Mouse (Mus musculus): ENCODE measurements around the gene Clcn2.
A peak's percentile ranks its signal among the peaks of the same experiment; 100 is the strongest.

Clcn2 gene

DNA sequence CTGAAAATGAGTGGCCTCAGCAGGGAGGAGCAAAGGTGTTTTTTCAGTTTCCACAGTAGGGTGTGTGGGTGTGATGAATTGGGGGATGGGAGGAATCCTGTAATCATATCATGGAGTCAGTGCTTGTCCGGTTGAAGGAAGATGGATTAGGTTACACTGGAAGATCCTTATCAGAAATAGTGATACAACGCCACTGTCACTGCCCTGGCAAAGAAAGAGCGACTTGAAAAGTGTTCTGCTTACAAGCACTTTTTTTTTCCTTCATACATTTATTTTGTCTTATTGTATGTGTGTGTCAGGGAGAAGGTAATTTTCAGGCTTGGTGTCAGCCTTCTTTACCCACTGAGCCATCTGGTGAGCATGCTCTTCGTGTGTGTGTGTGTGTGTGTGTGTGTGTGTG lies 5.2 kb upstream of the Clcn2 start:
- no peak for DNase-seq (ENCODE audit: low read depth)

DNA sequence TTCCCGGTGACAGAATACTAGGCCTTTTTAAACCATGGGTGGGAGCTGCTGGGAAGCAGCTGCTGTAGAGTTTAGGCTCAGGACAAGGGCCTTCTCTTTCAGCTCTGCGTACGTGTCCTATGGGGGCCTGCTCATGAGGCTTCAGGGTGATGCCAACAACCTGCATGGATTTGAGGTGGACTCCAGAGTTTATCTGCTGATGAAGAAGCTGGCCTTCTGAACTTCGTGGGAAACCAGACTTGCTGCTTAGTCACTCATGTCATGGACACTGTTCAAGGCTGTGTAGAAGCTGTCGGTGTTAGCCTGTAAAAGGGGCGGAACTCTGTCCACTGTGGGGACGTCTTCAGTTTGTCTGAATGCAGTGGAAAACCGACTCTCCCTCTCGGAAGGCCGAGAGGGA lies 4.3 kb upstream of the Clcn2 start:
- no peak for DNase-seq (ENCODE audit: low read depth)

DNA sequence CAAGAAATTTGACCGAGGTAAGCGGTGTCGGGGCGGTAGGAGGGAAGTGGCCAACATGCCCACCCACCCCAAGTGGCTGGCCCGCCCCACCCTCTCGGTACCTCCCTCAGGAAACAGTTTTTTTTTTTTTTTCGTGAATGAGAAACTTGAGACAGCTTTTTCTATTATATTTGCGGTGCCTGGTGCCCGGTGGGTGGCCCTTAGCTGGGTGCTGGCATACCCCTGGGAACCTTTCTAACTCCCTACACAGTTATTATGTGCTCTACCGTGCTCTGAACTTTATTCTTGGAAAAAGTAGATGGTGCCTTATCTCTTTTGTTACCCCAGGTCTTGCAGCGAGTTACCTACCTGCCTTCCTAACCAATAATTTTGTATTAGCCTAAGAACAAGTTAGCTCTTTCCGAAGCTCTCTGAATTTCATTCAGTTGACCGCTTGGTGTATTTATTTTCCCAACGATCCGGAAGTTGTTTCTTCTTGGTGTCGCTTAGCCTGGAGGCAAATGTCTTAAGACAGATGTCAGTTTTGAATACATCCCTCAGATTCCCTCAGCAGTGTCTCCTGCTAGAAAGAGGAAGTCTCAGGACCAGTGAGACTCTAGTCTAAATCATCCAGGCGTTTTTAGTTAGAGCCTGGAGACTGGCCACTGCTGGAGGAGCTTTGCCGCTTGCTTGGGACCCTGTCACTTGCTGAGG lies 578 bp upstream of the Clcn2 start:
- DNase-seq (ENCODE audit: low read depth), result no peak

DNA sequence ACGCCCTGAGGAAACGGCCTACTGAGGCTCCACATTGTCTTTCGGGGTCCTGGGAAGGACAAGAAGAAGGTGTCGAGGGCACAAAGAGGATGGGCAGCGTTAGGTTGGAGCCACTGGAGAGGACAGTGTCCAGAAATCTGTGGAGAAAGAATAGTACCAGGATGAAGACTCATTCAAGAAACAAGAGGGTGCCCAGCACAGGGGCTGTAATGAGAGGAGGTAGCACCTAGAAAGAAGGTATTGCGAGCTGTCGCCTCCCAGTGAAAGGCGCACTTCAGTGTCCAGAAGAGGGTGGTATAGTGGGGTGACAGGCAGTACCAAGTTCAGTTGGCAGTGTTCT lies 735 bp downstream of the Clcn2 start:
- DNase-seq (ENCODE audit: low read depth), result no peak

DNA sequence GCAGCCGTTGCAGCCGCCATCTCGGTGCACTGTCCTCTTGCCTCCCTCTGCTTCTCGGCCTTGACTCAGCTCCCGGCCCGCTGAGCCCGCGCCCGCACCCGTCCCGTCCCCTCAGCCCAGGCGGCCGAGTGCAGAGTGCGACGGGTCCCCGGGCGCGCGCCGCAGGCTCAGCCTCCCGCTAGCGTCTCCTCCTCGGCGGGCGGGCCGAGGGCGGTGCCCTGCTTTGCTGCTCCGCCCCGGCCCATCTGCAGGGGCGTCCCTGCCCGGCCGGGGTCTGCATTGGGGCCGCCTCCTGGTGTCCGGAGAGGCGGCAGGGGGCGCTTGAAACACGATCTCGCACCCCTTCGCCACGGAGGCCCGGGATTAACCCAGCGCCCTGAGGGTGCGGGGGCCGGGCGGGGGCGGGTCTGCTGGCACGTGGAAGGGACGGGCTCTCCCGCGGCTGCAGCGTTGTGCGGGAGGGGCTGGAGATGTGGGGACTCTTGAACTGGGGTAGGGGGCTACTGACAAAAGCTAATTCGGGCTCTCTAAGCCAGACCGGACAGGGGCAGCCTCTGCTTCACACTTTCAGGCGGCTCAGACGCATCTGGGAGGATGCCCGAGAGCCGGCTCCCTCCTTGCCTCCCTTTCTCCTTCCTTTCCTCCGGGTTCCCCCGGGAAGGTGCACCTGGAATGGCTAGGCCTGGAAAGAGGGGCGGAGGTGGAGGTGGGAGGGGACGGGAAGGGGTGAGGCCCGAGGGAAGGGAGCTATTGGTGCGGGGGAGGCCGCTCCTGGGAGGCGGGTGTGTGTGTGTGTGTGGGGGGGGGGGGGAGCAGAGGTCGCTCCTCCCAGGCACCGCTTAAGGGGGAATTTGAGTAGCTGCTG lies 1.3 kb downstream of the Clcn2 start:
- peak; percentile 70 for DNase-seq (ENCODE audit: low read depth)

DNA sequence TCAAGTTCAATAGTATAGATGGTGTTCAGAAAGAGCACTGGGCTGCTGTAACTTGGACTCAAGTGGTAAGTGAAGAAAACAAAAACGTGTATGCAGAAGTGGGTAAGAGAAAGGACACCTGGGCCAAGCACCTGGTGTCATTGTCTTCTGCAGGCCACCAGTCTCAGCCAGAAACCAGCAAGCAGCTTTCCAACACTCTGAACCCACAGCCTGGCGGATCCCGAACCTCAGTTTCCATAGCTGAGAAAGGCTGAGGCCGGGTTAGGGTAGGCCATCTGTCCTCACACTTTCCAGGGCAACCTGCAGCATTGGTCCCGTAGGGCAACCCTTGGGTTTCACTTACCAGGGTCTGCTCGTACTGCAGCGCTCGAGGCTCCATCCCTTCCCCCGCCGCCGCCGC lies 2.0 kb downstream of the Clcn2 start:
- DNase-seq (ENCODE audit: low read depth), result no peak

DNA sequence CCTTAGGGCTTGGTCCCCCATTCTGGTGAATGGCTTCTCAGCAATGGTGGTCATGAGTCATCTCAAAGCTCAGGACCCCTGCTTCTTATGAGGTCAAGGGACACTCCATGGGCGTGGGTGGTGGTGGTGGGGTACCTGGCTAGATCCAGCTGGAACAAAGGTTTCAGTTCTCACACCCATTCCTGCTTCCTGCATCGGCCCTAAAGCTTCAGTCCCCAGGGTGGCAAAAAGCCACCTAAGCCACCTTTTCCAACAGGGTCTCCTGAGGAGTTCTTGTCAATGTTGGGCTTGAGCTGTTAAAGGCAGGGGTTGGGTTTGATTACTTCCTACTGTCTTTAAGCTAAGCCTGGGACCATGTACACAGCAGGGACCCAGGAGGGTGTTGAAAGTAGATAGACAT lies 2.4 kb downstream of the Clcn2 start:
- DNase-seq (ENCODE audit: low read depth), result no peak

DNA sequence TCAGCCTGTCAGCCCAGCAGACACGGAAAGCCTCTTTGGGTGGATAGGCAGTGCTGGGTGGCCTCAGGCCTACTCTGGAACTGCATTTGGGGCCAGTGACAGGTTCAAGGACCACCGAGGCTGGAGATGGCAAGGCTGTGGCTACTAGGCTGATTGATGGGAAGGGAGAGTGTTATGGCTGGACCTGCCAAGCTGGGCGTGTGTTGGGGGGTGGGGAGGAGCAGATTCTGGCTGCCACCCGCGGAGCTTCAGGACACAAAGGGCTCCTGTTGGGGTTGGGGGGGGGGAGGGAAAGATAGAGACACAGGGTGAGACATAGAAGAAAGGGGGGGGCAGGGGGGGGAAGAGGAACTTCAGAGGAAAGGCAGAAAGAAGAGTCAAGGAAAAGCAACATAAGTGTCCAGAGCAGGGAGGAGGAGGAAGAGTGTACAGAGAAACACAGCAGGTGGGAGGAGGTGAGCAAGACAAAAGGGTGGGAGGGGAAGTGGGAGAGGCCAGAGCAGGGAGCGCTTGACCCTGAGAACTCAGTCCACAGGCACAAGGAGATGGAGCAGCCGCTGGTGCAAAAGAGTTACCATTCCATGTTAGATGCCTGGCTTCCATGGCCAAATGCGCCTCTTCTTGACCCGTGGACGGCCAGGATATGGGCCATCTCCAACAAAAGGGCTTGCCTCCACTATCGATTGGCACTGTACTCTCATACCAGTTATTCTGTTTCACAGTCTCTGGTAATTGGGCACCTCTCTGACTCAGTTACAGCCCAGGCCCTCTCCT lies 3.1 kb downstream of the Clcn2 start:
- no peak for DNase-seq (ENCODE audit: low read depth)

DNA sequence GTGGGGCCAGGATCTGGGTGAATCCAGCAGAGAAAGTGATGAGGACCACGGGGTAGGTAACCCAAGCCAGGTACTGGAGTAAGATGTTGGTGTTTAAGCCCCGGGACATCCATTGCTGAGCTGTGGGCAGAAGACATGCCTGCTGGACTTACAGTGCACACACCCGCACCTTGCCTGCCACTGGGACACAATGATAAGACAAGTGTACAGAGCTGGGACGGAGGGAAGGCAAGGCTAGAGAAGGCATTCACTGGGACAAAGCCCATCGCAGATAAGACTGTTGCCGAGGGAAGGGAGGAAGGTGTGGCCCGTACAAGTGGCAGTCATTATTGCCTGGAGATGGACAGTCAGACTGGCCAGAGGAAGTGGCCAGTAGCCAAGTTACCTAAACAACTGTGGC lies 4.7 kb downstream of the Clcn2 start:
- no peak for DNase-seq (ENCODE audit: low read depth)

DNA sequence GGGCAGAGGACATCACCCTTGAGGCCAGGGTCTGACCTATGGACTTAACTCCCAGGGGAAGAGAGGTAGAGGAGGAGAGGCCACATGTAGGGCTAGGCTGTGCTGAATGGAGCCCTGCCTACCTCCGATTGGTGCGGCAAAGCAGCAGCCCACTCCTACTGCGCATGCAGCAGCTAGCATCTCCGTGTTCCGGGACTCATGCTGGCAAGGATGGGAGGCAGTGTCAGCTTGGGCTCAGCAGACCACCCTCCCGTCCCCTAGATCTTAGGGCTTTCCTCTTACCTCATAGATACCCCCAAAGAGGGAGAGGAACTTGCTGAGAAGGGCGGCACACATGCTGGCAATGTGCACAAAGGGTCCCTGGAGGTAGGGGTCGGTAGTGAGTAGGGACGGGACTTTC lies 5.4 kb downstream of the Clcn2 start:
- no peak for DNase-seq (ENCODE audit: low read depth)

DNA sequence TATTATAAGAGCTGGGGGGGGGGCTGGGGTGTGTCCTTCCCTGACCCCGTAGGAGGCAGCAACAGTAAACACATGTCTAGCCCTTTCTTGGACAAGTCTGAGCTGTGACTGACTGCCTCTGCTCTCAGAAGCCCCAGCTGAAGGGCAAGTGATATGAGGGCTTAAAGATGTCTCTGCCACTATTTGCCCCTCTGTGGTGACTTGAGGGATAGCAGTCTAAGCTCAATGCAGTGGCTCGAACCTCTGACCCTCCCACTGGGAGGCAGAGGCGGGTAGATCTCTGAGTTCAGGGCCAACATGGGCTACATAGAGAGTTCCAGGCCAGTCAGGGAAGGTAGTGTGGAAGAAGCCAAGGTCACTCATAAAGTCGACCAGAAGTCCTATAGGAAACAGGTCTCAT lies 6.7 kb downstream of the Clcn2 start:
- DNase-seq (ENCODE audit: low read depth), result no peak

DNA sequence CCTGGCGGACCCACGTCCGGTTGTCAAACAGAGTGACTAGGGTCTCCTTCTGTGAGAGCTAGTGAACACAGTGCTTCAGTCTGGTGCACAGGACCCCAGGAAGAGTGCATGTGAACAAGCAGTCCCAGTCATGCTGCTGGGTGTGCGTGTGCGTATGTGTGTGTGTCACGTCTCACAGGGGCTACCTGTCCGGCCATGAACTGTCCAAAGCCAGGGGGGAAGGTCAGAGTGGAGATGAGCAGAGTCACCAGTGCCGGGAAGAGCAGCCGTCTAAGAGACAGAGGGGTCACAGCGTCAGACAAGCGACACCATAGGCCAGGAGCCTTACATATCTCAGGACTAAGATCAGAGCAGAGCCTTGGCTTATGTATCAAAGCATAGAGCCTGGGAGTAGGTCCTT lies 7.2 kb downstream of the Clcn2 start:
- no peak for DNase-seq (ENCODE audit: low read depth)

DNA sequence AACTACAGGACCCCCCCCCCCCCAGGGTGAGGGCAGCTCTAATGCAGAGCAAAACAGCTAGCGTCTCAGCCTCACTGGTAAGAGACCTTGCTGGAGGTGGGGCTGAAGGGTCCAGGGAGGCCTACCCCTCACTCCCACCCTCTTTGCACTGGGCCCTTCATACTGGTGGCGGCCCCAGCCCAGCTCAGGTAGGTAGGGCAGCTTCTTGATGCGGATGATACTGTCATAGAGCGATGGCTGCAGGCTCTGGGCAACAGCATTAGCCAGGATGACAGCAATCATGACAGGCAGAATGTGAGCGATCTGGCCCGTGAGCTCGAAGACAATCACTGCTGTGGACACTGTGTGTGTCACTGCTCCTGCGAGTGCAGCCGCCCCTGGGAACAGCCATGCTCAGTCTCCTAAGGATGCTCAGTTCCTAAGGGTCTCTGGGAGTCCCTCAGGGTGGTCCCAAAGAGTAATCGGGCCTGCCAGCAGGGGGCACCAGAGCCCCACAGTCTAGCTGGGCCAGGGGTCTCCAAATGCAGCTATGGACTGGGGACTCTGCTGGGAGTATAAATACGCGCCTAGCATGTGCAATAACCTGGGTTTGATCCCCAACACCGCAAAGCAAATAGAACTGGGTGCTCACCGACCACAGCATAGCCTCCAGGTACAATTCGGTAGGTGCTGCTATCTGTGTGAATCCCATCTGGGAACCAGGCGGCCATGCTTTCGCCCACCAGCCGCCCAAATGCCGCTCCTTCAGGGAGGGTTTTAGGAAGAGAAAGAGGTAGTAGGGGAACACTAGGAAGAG lies 8.4 kb downstream of the Clcn2 start:
- DNase-seq (ENCODE audit: low read depth), result peak; percentile 53

DNA sequence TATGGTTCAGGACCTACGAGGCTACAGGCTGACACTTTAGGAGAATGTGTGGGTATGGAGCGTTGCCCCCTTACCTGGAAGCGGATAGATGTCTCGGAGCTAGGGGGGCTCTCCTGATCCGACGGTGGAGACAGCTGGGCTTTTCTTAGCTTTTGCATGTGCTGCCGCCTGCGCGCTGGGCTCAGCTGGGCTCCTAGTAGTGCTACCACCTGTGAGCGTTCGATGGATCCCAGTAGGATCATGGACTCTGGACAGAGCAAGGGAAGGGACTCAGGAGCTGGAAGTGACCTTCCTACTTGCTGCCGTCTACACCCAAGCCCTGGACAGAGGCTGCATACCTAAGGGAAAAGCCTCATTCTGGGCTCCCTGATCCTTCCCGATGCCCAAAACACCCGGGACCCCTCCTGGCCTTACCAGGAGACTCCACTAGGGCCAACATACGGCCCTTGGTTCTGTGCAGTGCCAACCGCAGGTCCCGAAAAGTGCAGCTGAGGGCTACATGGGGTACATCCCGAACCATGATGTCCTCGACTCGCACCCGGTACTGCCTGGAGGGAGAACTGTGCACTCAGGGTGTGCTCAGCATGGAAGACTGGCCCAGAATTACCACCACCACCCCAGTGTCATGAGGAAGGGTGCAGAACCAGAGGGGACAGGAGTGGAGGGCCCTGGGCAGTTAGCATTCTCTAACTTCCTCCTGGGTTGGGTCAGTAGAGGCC lies 9.2 kb downstream of the Clcn2 start:
- DNase-seq (ENCODE audit: low read depth), result no peak

DNA sequence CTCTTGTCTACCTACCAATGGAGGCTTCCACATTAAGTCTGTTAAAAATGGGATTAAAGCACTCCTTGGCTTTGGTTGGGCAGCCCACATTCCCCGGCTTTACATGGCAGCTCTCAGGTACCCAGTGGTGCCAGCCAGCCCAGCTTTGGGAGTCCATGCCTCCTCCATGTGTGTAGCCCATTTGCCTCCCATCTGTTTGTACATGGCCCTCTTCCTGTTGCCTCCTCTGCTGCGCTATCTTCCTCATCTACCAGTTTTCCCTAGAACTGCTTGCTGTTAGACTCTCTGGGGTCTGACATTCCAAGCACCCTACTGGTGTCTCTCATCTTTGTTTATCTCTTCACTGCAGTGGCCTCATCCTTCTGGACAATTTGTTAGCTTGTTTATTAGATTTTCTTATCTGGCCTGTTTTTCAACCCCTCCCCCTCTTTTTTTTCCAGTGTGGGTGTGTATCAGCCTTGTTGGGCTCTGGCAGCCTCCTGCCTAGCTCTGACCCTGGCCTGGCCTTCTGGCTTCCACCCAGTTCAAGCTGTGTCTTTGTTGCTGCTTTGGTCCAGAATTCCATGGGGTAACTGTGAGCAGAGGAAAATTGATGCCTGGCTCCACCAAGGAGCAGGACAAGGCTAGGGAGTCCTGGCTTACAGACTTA lies 11.0 kb downstream of the Clcn2 start:
- DNase-seq (ENCODE audit: low read depth), result no peak

DNA sequence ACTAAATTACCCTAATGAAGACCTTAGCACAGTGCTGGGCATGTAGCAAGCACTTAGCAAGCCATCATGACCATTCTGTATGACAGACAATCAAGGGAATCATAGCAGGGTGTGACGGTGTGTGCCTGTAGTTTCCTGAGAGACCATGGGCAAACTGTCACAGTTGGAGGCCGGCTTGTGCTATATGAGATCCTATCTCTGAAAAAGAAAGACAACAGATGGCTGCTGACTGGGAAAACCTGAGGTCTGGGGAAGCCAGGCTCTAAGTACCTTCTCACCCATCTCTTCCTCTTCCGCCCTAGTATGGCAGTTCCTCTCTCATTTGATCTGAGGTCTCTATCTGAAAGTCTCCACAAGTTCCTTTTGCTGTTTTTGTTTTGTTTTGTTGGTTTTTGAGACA lies 11.8 kb downstream of the Clcn2 start:
- DNase-seq (ENCODE audit: low read depth), result no peak

DNA sequence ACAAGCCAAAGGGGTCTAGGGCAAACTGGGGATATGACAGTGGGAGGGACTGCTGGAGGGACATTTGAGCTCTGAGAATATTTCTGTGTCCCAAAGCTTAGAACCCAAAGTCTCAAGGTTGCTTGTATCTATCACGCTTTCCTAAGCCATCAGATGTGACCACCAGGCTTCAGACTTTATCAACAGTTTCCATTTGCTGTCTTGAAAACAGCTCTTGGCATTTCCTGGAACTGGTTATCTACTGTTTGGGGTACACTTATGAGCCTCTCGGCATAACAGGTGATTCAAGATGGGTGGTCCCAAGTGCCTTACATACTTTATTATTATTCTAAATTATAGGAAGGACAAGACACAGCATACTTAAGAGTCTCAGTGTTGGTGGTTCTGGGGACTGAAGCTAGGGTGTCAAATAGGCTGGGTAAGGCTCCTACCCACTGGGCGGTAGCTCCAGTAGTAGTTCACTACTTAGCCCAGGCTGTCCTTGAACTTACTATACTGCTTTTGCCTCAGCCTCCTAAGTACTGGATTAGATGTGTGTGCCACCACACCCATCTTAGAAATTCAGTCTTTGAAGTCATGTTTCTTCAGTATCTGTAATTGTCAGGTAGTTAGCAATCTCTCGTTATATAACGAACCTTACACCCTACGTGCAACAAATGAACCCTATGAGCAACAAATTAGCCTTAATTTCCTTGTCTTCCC lies 13.7 kb downstream of the Clcn2 start:
- DNase-seq (ENCODE audit: low read depth), result no peak

DNA sequence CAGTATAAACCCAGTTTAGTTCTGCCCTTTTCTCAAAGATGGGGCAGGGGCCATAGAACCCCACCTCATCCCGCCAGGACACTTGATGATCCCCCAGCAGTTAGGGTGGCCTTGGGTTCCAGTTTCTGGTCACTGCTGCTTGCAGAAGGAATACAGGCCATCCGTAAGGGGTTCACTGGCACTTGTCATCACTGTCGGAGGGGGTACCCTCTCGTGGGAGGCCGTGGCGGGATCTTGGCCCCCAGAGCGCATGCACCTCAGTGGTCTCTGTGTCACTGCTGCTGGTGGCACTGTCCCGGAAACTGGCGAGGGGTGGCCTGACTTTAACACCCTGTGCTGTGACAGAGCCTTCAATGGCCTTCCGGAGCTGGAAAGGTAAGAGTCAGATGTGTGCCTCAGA lies 14.5 kb downstream of the Clcn2 start:
- no peak for DNase-seq (ENCODE audit: low read depth)

DNA sequence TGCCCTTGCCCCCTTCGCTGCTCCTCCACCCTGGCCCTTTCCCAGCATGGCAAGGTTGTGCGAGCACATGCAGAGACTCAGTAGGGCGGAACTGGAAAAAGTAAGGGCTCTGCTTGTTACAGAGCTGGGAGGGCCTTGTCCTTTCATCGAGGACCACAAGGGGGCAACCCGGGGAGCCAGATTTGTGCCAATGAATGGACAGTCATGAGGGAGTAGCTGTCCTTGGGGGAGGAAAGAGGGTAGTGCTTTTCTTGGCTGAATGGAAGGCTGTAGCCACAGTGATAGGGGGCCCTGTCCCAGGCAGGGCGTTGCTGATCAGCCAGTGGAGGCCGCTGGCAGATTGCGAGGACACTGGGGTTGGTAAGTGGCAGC lies 15.0 kb downstream of the Clcn2 start:
- DNase-seq (ENCODE audit: low read depth), result peak; percentile 32

DNA sequence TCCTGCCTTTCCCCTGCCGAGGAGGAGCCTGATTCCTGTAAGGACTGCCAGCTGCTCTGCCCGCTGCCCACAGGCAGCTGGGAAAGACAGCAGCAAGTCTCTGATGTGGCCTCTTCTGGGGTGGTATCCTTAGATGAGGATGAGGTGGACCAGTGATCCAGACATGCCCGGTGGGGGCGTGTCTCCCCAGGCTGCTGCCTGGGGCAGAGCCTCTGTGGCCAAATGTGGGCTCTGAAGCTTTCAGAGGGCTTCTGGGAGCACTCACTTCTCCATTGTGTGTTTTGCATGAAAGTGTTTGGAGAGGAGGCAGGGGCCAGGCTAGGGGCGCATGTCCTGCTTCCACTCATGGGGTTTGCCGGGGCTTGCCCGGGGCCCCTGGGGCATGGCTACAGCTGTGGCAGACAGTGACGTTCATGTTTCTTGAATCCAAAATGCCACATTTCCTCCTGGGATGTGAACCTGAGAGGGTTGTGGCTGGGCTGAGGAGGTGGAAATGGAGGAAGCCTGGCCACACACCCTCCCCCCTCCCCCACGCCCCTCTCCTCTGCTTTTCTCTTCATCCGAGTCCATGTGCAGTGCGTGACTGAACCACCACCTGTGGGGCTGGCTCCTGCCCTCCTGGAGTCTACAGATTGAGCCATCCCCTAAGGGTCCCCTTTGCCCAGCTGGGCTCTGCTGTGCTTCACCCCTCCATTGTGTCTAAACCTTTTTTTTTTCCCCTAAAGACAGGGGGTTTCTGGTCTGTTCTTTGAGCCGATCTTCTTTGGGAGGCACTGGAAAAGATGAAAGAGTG lies 15.6 kb downstream of the Clcn2 start:
- DNase-seq (ENCODE audit: low read depth), result no peak

Data from naive thymus-derived CD4-positive, alpha-beta T cell, adult 2 months (primary cell).